Mouse (Mus musculus) small intestine, adult 2 months (tissue): Measurements from ENCODE around the gene Hoxa3. TPM values are rescaled to one million over a fixed set of nuclear protein-coding genes. Genes with fewer than 3 reads are reported as not detected.

Source experiments
- H3K27ac ChIP-seq: fragments of 200-500 bp; 2 replicates; pipeline ENCODE4 v1.5.1; 2012; ENCODE audit warnings: low read depth, low read length, control low read depth, inconsistent platforms; ENCODE audit not compliant: insufficient read depth
- H3K27me3 ChIP-seq: fragments of 200-500 bp; 2 replicates; pipeline ENCODE4 v1.6.1; 2012; ENCODE audit warnings: mild to moderate bottlenecking, moderate library complexity, low read length, inconsistent platforms; ENCODE audit not compliant: control insufficient read depth, insufficient read depth
- H3K36me3 ChIP-seq: fragments of 200-500 bp; 2 replicates; pipeline ENCODE4 v1.6.1; 2012; ENCODE audit warnings: mild to moderate bottlenecking, low read length, control low read depth, inconsistent platforms; ENCODE audit not compliant: control insufficient read depth, insufficient read depth
- H3K4me1 ChIP-seq: fragments of 200-500 bp; 2 replicates; pipeline ENCODE4 v1.6.1; 2012; ENCODE audit warnings: low read length, inconsistent platforms, mixed read lengths; ENCODE audit not compliant: control insufficient read depth, insufficient read depth, insufficient read length
- H3K4me3 ChIP-seq: fragments of 200-500 bp; 2 replicates; pipeline ENCODE4 v1.5.1; 2012; ENCODE audit warnings: low read depth, mild to moderate bottlenecking, control low read depth, inconsistent platforms, low read length, moderate library complexity
- CTCF ChIP-seq: fragments of 200-500 bp; IDR thresholded peaks from 2 replicates; pipeline ENCODE4 v1.5.1; 2012; ENCODE audit warnings: low read depth, mild to moderate bottlenecking, control low read depth, inconsistent platforms, low read length, moderate library complexity, mixed read lengths; ENCODE audit not compliant: insufficient replicate concordance, insufficient read length; ENCODE audit errors: extremely low read depth
- POLR2A ChIP-seq: fragments of 200-500 bp; IDR thresholded peaks from 2 replicates; pipeline ENCODE4 v1.6.1; 2012; ENCODE audit warnings: low read depth, mild to moderate bottlenecking, control low read depth, inconsistent platforms, low read length, moderate library complexity
- WGBS: fragments of 180-500 bp; shearing (Covaris S2); methylation state at CpG from one replicate; pipeline ENCODE4 v1.1.7; 2018; 5-methylcytosine and 5-hydroxymethylcytosine counted together
- polyA plus RNA-seq: library from polyadenylated mRNA; depleted of rRNA; stranded (reverse); fragments of >200 nt; gene quantifications from 2 replicates; pipeline ENCODE4 v1.2.3, GENCODE M21; 2012

Gene Hoxa3
- polyA plus RNA-seq, 1 experiment, result 5.0 TPM

- TF ChIP-seq CTCF (no peak), POLR2A (no peak)
- Histone ChIP-seq H3K4me3 (no peak overlapping the region; the same call in 1 of the 2 replicates), H3K27ac (no peak overlapping the region), H3K27me3 (peaks cover 82% of the 10 kb centered on the region), H3K36me3 (no peaks in the 10 kb centered on the region), H3K4me1 (no peaks in the 10 kb centered on the region; the same call in 1 of the 2 replicates)
- WGBS, result 4% methylated on average over 68 of the region's 68 CpGs
Observed at GRCm38 (mm10) chr6:52234428-52235140, 21.4 kb upstream of the Hoxa3 start.

- Histone ChIP-seq H3K4me3 (peak overlapping the region; percentile 12; the same call in 1 of the 2 replicates), H3K36me3 (no peaks in the 10 kb centered on the region), H3K27me3 (peaks cover 84% of the 10 kb centered on the region), H3K27ac (no peak overlapping the region), H3K4me1 (no peaks in the 10 kb centered on the region; the same call in 1 of the 2 replicates)
- WGBS, result 2% methylated on average over 70 of the region's 70 CpGs
- TF ChIP-seq POLR2A (no peak), CTCF (no peak)
Observed at GRCm38 (mm10) chr6:52233546-52234427, 20.7 kb upstream of the Hoxa3 start.

GRCm38 (mm10) chr6:52232984-52233545, 19.9 kb upstream of the Hoxa3 start:
- TF ChIP-seq POLR2A (no peak), CTCF (no peak)
- Histone ChIP-seq H3K36me3 (no peaks in the 10 kb centered on the region), H3K4me3 (no peak overlapping the region), H3K27me3 (peaks cover 87% of the 10 kb centered on the region), H3K27ac (no peak overlapping the region), H3K4me1 (no peaks in the 10 kb centered on the region; the same call in 1 of the 2 replicates)
- WGBS, result 7% methylated on average over 23 of the region's 23 CpGs

GRCm38 (mm10) chr6:52232568-52232965, 19.4 kb upstream of the Hoxa3 start:
- H3K27ac ChIP-seq, result no peak overlapping the region
- TF ChIP-seq CTCF (no peak), POLR2A (no peak)
- no peaks in the 10 kb centered on the region for H3K36me3 ChIP-seq
- H3K4me1 ChIP-seq, result no peaks in the 10 kb centered on the region; the same call in 1 of the 2 replicates
- WGBS, result 1% methylated on average over 18 of the region's 18 CpGs
- H3K27me3 ChIP-seq, result peaks cover 86% of the 10 kb centered on the region
- H3K4me3 ChIP-seq, result no peak overlapping the region

GRCm38 (mm10) chr6:52231885-52232567, 18.9 kb upstream of the Hoxa3 start:
- no peak overlapping the region for H3K4me3 ChIP-seq
- peaks cover 87% of the 10 kb centered on the region for H3K27me3 ChIP-seq
- 4% methylated on average over 18 of the region's 18 CpGs for WGBS
- no peaks in the 10 kb centered on the region for H3K36me3 ChIP-seq
- no peak overlapping the region for H3K27ac ChIP-seq
- TF ChIP-seq POLR2A, result no peak
- TF ChIP-seq CTCF, result no peak
- H3K4me1 ChIP-seq, result no peaks in the 10 kb centered on the region; the same call in 1 of the 2 replicates

- Histone ChIP-seq H3K27ac (no peak within 1 kb of the TSS), H3K4me1 (peaks cover 4% of the 10 kb centered on the region; the same call in 1 of the 2 replicates), H3K36me3 (no peaks in the 10 kb centered on the region), H3K4me3 (no peak within 1 kb of the TSS), H3K27me3 (peaks cover 92% of the 10 kb centered on the region)
- WGBS, result 4% methylated on average over 23 of the region's 36 CpGs
- TF ChIP-seq POLR2A, result no peak
- no peak for TF ChIP-seq CTCF
Observed at GRCm38 (mm10) chr6:52230516-52231165, 17.5 kb upstream of the Hoxa3 start, which contains the start of gene Hoxa9. Gene Hoxa9, minus strand, starts transcription at chr6:52231089.
